Mouse (Mus musculus): ENCODE data around the gene Rgs19.

GRCm38 (mm10) chr2:181678780-181679179 lies 15.0 kb downstream of the Rgs19 start:
- TF ChIP-seq CTCF (IDR thresholded peaks at IDR 0.05; ENCODE audit: low read depth) (peak; percentile 98), EP300 (IDR thresholded peaks at IDR 0.05; ENCODE audit: low read depth) (no peak)
